Mouse (Mus musculus): ENCODE results near the gene Coro6.
A peak's percentile ranks its signal among the peaks of the same experiment; 100 is the strongest.

Gene Coro6

GRCm38 (mm10) chr11:77462283-77463100, at the start of gene Coro6:
Gene Coro6, plus strand, starts transcription at chr11:77462411.
- DNase-seq, result peak; percentile 87

DNA sequence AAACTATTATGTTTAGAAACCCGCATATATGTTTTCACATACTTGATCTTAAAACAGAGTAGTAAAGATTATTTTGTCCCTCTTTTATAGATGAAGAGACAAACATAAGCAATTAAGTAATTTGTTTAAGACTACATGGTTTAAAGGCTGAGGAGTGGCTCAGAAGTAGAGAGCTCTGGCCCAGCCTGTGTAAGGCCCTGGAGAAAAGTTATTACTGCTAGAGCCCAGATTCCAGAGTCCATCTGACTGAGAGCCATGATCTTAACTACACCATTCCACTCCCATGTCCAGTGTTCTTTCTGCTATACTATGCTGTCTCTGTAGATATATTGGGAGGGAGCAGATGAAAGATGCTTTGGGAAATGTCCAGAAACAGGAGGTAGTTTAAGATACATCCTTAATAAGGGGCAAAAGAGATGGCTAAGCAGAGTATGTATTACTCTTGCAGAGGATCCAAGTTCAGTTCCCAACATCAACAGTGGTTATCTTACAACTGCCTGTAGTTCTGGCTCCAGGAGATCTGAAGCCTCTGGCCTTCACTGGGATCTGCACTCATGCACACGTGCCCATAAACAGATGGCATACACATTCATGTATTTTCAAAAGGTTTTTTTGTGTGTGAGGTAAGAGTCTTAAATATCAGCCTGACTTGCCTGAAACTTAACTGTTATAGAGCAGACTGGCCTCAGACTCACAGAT, 47.9 kb upstream of the Coro6 start:
- no peak for DNase-seq

GRCm38 (mm10) chr11:77416212-77417000, 45.8 kb upstream of the Coro6 start:
- DNase-seq, result peak; percentile 55

GRCm38 (mm10) chr11:77418021-77418420, 44.2 kb upstream of the Coro6 start:
- no peak for DNase-seq

- peak; percentile 38 for DNase-seq
These were observed 38.9 kb upstream of the Coro6 start for GRCm38 (mm10) chr11:77423175-77423859.

GRCm38 (mm10) chr11:77428446-77428845, 33.8 kb upstream of the Coro6 start:
- peak; percentile 52 for DNase-seq

DNA sequence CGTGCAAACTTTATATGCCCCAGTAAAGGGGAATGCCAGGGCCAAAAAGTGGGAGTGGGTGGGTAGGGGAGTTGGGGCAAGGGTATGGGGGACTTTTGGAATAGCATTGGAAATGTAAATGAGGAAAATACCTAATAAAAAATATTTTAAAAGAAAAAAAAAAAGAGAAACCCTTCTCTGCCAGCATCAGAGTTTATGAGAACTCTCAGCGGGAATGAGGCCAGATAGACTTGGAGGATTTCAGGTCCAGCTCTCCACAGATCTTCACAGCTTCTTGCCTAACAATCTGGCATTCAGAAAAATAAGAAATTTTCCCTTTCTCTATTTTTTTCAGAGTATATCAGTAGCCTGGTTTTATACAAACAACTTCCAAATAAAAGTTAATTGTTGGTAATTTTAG, 25.2 kb upstream of the Coro6 start:
- DNase-seq, result peak; percentile 30

DNA sequence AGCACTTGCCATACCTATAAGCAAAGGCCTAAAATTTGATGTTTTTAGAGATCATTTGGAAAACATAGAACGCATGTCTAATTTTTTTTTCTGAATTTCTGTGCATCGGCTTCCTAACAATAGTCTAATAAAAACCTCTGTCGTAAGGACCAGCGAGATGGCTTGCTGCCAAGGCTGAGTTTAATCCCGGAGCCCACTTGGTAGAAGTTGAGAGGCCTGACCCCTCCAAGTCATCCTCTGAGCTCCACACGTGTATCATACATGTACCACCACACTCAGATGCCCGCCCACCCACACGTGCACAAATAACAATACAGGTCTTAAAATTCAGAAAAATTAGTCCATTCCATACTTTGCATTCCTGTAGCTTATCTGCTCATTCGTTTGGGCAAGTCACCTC, 22.1 kb upstream of the Coro6 start:
- DNase-seq, result no peak

- no peak for DNase-seq
These were observed 21.2 kb upstream of the Coro6 start for GRCm38 (mm10) chr11:77441020-77441419.

DNA sequence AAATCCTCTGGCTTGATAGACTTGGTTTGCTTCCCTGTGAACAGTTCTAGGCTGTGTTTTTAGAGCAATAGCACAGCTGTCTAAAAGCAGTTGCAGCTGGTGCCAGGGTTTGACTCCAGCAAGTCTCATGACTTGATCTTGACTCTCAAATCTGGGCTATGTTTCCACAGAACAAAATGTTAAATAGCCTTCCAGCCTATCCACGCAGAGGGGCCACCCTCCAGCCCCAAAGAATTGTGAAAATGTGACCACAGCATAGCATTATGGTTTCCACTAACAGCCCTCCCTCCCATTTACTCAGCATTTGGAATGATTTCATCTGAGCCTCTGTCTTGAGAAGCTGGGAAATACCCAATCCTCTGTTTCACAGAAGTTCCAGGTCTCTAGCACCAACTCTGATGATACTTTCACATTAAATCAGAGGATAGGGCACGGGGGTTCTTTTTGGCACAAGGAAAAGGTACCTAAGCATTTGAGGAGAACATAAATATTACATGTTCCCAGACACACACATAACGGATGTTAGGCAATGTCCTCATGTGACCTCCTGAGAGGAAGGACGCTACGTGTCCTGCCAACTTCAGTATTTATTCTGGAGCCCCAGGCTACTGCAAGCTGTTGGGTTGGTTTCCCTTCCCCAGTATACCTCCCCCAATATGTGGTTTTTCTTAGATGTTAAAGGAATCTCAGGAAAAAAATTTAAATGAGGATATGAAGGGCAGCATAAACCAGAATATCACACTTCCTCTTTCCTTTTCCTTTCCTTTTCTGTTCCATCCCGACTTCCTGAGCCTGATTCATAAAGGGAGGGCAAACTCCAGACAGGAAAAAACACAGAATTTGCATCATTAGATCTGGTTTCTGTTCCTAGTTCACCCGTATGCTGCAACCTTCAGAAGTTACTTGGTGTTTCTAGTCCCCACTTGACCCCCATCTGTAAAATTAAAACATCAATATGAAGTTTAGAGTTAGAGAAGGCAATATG, 19.7 kb upstream of the Coro6 start:
- DNase-seq, result peak; percentile 90

DNA sequence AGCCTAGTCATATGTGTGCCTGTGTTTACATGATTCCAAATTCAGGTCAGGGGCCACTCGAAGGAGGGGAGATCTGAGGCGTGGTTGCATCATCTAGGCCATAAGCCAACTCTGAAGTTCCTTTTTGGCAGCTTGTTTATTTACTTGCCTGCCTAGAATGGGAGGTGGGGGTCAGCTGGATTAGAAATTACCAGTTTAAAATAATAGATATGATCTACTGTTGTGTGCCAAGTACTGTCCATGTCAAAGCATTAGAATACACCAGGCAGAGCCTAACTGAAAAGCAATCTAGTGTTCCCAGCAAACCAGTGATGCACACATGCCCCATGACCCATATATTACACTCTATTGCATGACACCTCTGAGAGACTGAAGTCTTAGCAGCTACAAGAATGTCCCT, 17.3 kb upstream of the Coro6 start:
- peak; percentile 93 for DNase-seq

DNA sequence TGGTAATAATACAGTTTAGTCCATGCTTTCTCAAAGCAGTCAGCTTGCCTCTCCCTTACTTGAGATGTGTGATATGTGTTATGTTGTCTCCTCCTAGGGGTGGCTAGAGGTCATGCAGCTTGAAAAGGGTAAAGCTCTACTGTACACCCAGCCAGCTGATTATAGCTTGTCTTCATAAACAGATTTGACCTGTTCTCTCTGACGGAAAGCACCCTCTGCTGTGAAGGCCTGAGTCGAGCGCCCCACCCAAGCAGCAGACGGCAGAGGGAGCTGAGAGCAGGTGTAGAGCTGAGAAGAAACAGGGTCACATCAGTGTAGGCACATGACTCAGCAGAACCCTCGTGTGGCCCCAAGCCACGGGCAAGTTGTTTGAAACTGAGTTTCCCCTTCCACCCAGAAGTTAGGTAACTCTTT, 15.6 kb upstream of the Coro6 start:
- peak; percentile 88 for DNase-seq

GRCm38 (mm10) chr11:77449224-77449623, 13.0 kb upstream of the Coro6 start:
- DNase-seq, result no peak

GRCm38 (mm10) chr11:77451670-77452069, 10.5 kb upstream of the Coro6 start:
- DNase-seq, result no peak

DNA sequence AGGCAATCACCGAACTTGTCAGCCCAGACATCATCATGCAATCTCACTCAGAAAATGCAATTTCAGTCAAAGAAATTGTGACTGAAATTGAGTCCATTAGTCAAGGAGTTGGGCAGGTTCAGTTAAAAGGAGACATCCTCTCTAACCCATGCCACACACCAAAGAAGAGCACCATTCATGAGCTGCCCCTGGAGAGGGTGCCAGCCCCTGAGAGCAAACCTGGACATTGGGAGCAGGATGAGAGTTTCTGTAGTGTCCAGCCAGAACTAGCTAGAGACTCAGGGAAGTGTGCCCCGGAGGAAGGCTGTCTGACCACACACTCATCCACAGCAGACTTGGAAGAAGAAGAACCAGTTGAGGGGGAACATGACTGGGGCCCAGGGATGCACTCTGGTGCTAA, 8.8 kb upstream of the Coro6 start:
- DNase-seq, result no peak

DNA sequence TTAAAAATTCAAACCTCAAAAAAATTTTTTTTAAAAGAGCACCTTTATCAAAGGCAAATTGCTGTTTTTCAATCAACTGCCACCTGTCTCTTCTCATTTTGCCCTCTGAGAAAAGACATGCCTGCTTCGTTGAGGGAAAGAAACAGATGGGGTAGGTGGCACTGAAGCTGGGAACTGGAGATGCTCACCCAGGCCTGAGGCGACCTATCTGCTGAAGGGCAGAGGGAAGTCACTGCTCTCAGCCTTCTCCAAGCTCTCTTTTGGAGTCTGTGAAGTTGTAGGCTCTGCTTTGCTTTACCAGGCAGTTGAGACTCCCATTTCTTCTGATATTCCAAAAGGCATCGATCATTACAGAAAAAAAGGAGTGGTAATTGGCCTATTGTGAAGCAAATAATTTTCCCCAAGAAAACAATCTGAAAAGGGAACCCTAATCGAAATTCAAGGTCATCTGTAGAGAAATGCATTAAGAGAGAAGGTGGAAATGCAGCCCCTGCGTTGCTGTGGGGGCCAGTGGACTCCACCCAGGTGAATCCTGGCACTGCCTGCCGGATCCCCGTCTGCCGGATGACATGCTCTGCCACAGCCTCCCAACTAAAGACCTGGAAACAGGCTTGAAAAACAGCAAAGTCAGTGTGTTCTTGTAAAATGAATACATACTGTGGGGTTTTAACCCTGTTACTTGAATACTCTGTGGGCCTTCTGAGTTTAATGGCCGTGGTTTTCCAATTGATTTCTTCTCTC, 6.3 kb upstream of the Coro6 start:
- DNase-seq, result no peak

DNA sequence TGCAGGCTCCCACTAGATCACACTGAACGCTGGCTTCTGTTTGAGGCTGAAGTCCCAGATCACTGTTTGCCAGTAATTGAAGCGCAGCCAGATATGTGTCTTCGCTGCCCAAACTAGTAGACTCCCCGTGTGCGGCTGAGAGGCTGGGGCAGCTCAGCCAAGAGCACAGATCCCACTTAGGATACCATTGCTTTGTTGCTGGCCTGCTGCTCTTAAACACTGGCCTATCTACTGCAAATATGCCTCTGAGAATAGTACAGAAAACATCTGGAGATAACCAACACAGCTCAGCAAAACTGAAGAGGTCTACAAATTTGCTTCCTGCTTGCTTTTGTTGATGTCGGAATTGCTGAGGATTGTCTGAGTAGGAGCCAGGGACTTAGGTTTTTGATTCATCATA, 5.3 kb upstream of the Coro6 start:
- peak; percentile 44 for DNase-seq

DNA sequence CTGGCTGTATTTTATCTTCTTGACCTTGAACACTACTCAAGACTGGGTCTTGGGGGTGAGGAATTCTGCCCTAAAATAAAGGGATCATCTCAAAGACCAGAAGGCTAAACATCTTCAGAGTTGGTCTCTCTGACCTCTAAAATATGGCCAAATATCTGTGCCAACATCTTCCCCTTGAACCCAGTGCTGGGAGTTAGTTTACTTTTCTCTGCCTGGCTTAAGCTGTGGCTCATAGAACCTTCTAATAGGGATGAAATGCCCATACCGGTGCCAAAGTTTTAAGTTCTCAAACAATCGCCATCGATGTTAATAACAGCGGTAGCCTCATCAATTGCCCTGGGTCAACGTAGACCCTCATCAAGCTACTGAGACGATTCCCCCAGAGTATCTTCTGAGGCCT, 355 bp upstream of the Coro6 start:
- no peak for DNase-seq

GRCm38 (mm10) chr11:77463101-77463445, 862 bp downstream of the Coro6 start:
- DNase-seq, result no peak

DNA sequence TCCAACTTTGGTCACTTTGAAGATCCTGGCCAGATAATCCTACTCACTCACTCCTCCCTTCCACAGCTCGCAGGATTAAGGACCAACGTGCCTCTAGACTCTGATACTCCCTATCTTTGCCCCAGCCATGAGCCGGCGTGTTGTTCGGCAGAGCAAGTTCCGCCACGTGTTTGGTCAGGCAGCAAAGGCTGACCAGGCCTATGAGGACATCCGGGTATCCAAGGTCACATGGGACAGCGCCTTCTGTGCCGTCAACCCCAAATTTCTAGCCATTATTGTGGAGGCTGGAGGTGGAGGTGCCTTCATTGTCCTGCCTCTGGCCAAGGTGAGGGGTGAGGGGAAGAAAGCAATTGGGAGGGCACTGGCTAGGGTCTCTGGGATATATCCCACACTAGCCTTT, 1.6 kb downstream of the Coro6 start:
- DNase-seq, result no peak

DNA sequence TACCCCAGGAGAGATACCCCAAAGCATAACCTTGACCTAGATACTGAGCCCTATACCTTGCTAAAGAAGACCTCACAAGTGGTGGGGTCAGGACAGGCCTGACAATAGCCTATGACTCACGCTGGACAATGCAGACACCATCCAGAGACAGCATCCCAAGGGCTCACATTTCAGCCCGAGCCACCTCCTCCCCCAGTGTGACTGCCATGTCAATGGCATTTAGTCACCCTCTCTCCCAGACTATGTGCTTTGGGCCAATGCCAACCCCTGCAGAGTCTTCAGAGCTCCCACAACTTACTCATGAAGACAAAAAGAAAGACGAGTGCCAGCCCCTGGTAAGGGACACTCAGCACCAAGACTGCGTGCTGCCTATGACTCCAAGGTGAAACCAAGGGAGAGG, 2.5 kb downstream of the Coro6 start:
- DNase-seq, result no peak

All from lung, postnatal 36 days (tissue).